ENCODE assay signal across 22 mouse cellular contexts in the genomic region with DNA sequence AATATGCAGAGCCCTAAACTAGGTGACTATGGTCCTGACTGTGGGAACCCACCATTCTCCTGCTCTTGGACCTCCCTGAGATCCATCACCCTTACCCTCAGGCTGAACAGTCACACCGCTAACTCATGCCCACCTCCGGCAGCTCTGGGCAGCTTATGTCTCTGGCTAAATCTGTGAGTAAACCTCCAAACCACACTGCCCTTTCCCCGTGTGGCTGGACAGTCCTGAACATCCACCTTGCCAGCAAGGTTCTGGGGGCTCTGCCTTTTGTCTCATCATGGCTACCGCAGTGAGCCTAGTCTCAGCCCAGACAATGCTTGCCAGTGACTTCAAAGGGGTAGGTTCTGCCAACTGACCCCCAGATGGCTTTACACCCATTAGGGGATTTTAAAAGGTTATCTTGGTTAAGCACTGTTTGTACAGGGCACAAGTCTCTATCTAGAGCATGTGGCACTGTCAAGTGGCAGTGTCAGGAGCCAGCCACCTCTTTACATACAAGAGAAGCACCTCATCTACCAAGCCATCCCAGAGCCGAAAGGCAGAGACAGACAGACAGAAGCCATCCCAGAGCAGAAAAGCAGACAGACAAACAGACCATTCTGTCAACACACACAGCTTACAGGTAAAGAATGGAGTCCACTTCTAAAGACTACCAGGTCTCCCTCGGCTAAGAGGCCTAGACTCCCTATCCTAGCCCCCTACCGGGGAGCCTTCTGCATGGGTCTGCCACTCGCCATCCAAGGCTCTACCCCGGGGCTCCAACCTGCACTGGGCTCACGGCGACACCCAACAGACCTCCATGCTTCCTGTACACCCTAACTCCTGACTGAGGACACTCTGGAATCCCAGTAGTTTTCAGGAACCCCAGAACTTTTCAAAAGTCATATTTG. TPM values are rescaled to one million over a fixed set of nuclear protein-coding genes. Genes with fewer than 3 reads are reported as not detected.
DNase-seq lines count a peak whose midpoint lies in the region; ATAC-seq and TF ChIP-seq lines count a peak whose summit lies in the region.
"Had no signal": no experiment of that assay in that cellular context is flagged by ENCODE, and none has a peak within 500 bp of the region (broad histone marks: within the 10 kb centered on the region; RNA-seq: fewer than 3 reads in every experiment).

No protein-coding gene starts in this region.

- no peak overlapping the region for H3K4me3 ChIP-seq in lung, embryonic 14.5 days (ENCODE audit: low read depth, low read length)
- H3K4me3 ChIP-seq in embryonic facial prominence, embryonic 14.5 days (ENCODE audit: low read depth, low read length), result no peak overlapping the region; the same call in 1 of the 2 replicates
- no peak overlapping the region for H3K4me3 ChIP-seq in gastrocnemius, adult 2 months
- H3K4me3 ChIP-seq: erythroblast, embryonic 14.5 days; forebrain, embryonic 15.5 days; liver, embryonic 13.5 days; midbrain, embryonic 12.5 days had no signal

- H3K4me2 ChIP-seq in lung, embryonic 14.5 days, result peak overlapping the region; percentile 78
- peak overlapping the region; percentile 93; the same call in 1 of the 2 replicates for H3K4me2 ChIP-seq in embryonic facial prominence, embryonic 14.5 days (ENCODE audit: low read depth, low read length)
- H3K4me2 ChIP-seq: liver, embryonic 13.5 days had no signal

- H3K36me3 ChIP-seq in lung, embryonic 14.5 days (ENCODE audit: insufficient read depth), result peaks cover 21% of the 10 kb centered on the region; the same call in 1 of the 2 replicates
- no peaks in the 10 kb centered on the region for H3K36me3 ChIP-seq in embryonic facial prominence, embryonic 14.5 days (ENCODE audit: control insufficient read depth, insufficient read depth, low read length)
- H3K36me3 ChIP-seq: forebrain, embryonic 15.5 days; liver, embryonic 13.5 days; midbrain, embryonic 12.5 days had no signal

- H3K27ac ChIP-seq in lung, embryonic 14.5 days (ENCODE audit: low read depth), result no peak overlapping the region
- no peak overlapping the region for H3K27ac ChIP-seq in embryonic facial prominence, embryonic 14.5 days (replicated peaks; ENCODE audit: low read depth, low read length)
- no peak overlapping the region for H3K27ac ChIP-seq in gastrocnemius, adult 2 months
- H3K27ac ChIP-seq: forebrain, embryonic 15.5 days; hindbrain, embryonic 14.5 days; limb, embryonic 12.5 days; liver, embryonic 13.5 days; midbrain, embryonic 12.5 days; stomach, postnatal 0 days had no signal

- no peak for ATAC-seq in lung, embryonic 14.5 days (ENCODE audit: insufficient read depth)
- ATAC-seq in embryonic facial prominence, embryonic 14.5 days (ENCODE audit: low read depth), result no peak
- ATAC-seq: forebrain, embryonic 15.5 days; intestine, embryonic 16.5 days had no signal

- H3K27me3 ChIP-seq in lung, embryonic 14.5 days (ENCODE audit: insufficient read depth, low read length), result no peaks in the 10 kb centered on the region
- H3K27me3 ChIP-seq in embryonic facial prominence, embryonic 14.5 days (replicated peaks; ENCODE audit: control insufficient read depth, insufficient read depth, low read length), result peaks cover 38% of the 10 kb centered on the region

- TF ChIP-seq CTCF in lung, embryonic 14.5 days (IDR thresholded peaks at IDR 0.05; ENCODE audit: low read depth), result no peak
- TF ChIP-seq CTCF in gastrocnemius, adult 2 months (IDR thresholded peaks at IDR 0.05), result no peak

- peaks cover 17% of the 10 kb centered on the region; the same call in 1 of the 2 replicates for H3K4me1 ChIP-seq in lung, embryonic 14.5 days (ENCODE audit: insufficient read depth)
- H3K4me1 ChIP-seq in embryonic facial prominence, embryonic 14.5 days (ENCODE audit: control insufficient read depth, insufficient read depth, low read length), result peaks cover 14% of the 10 kb centered on the region

- intact Hi-C loops in gastrocnemius, adult 2 months (cut with DNase I), result no loop called here

- no peak overlapping the region for H3K9ac ChIP-seq in lung, embryonic 14.5 days
- no peak overlapping the region for H3K9ac ChIP-seq in embryonic facial prominence, embryonic 14.5 days (ENCODE audit: low read depth, low read length)
- H3K9ac ChIP-seq: forebrain, embryonic 15.5 days; hindbrain, embryonic 14.5 days; limb, embryonic 12.5 days; liver, embryonic 13.5 days; midbrain, embryonic 12.5 days had no signal

- WGBS in lung, embryonic 14.5 days, result 83% methylated on average over 11 of the region's 11 CpGs
- 88% methylated on average over 11 of the region's 11 CpGs for WGBS in embryonic facial prominence, embryonic 14.5 days

- H3K9me3 ChIP-seq in lung, embryonic 14.5 days (ENCODE audit: low read depth, low read length), result no peaks in the 10 kb centered on the region
- no peaks in the 10 kb centered on the region for H3K9me3 ChIP-seq in embryonic facial prominence, embryonic 14.5 days (ENCODE audit: control insufficient read depth, low read length)
- H3K9me3 ChIP-seq: forebrain, embryonic 15.5 days; limb, embryonic 12.5 days; liver, embryonic 13.5 days; midbrain, embryonic 12.5 days had no signal

- no peak for DNase-seq in lung, embryonic 14.5 days
- no peak for DNase-seq in lung, postnatal 25 days (ENCODE audit: low spot score)
- DNase-seq in embryonic facial prominence, embryonic 14.5 days (ENCODE audit: low spot score), result no peak
- peak; percentile 71 for DNase-seq in naive thymus-derived CD4-positive, alpha-beta T cell, adult 2 months (ENCODE audit: low read depth)
- peak; percentile 67 to 70 for DNase-seq in thymus, postnatal 36 days
- DNase-seq in ovary, postnatal 36 days (ENCODE audit: low spot score), result no peak
- DNase-seq in gastrocnemius, adult 2 months, result no peak
- DNase-seq: adrenal gland, adult 8-10 months; cerebellum, adult 11 months; cerebellum, postnatal 14 days; embryo, embryonic 11 days; heart, adult 18-20 months; heart, postnatal 10 days; kidney, postnatal 14 days; liver, embryonic 13.5 days had no signal

RNA-seq across cellular contexts. Expression of gene Tcf7, which starts 2.0 kb away (rescaled TPM):
- 64.2 and 68.8 TPM in 2 replicates for polyA plus RNA-seq in lung, embryonic 14.5 days (2014; fragmentation: Nextera tagmentation; extraction: Ambion mirVana)
- 17.8 and 27.7 TPM in 2 replicates for polyA plus RNA-seq in embryonic facial prominence, embryonic 14.5 days (2014; fragmentation: Nextera tagmentation; extraction: Ambion mirVana)
- under 1 TPM; 0.31 to 0.59 TPM for total RNA-seq in gastrocnemius, adult 2 months (2021)

RNA-seq across cellular contexts. Expression of gene Skp1a, which starts 49.0 kb away (rescaled TPM):
- polyA plus RNA-seq in lung, embryonic 14.5 days (2014; fragmentation: Nextera tagmentation; extraction: Ambion mirVana), result 781 and 807 TPM in 2 replicates
- polyA plus RNA-seq in embryonic facial prominence, embryonic 14.5 days (2014; fragmentation: Nextera tagmentation; extraction: Ambion mirVana), result 737 and 739 TPM in 2 replicates
- 100 to 1,000 TPM; 269 to 292 TPM for total RNA-seq in gastrocnemius, adult 2 months (2021)

Comparison
In these comparisons a context has a peak if more than half of its experiments do, and no peak if none do; other contexts are left out.
1. DNase-seq: peak in naive thymus-derived CD4-positive, alpha-beta T cell, adult 2 months (single experiment) and thymus, postnatal 36 days (2 of 2); none in lung, embryonic 14.5 days (single experiment), lung, postnatal 25 days (single experiment), embryonic facial prominence, embryonic 14.5 days (single experiment), ovary, postnatal 36 days (single experiment) and gastrocnemius, adult 2 months (single experiment).